Mouse (Mus musculus) forebrain, embryonic 13.5 days (tissue): ENCODE data around the gene Ankrd34a. TPM values are rescaled to one million over a fixed set of nuclear protein-coding genes. Genes with fewer than 3 reads are reported as not detected.

Experiments used
- ATAC-seq: fragments of 200-750 bp; cut with Nextera tagmentation; 2 replicates; pipeline ENCODE4 v1.8.0; 2017
- H3K27ac ChIP-seq: fragments of 300-500 bp; sonication (generic); 2 replicates; pipeline ENCODE4 v1.5.1; 2015; ENCODE audit warnings: inconsistent platforms, mild to moderate bottlenecking, moderate library complexity
- H3K27me3 ChIP-seq: fragments of 300-500 bp; sonication (generic); 2 replicates; pipeline ENCODE4 v1.6.1; 2015; ENCODE audit warnings: mild to moderate bottlenecking, inconsistent platforms
- H3K36me3 ChIP-seq: fragments of 300-500 bp; sonication (generic); 2 replicates; pipeline ENCODE4 v1.6.1; 2015; ENCODE audit warnings: mild to moderate bottlenecking, inconsistent platforms; ENCODE audit not compliant: poor library complexity, severe bottlenecking
- H3K4me1 ChIP-seq: fragments of 300-500 bp; sonication (generic); 2 replicates; pipeline ENCODE4 v1.6.1; 2015; ENCODE audit warnings: inconsistent platforms
- H3K4me2 ChIP-seq: fragments of 300-500 bp; sonication (generic); 2 replicates; pipeline ENCODE4 v1.6.1; 2015; ENCODE audit warnings: inconsistent platforms, mild to moderate bottlenecking, moderate library complexity
- H3K4me3 ChIP-seq: fragments of 300-500 bp; sonication (generic); 2 replicates; pipeline ENCODE4 v1.5.1; 2015; ENCODE audit warnings: mild to moderate bottlenecking, inconsistent platforms
- H3K9ac ChIP-seq: fragments of 300-500 bp; sonication (generic); 2 replicates; pipeline ENCODE4 v1.6.1; 2015; ENCODE audit warnings: mild to moderate bottlenecking, inconsistent platforms
- H3K9me3 ChIP-seq: fragments of 300-500 bp; sonication (generic); replicated peaks from 2 replicates; pipeline ENCODE4 v1.6.1; 2016; ENCODE audit warnings: inconsistent platforms
- WGBS: fragments of 180-500 bp; shearing (Covaris S2); methylation state at CpG from one replicate; pipeline ENCODE4 v1.1.7; 2015; 5-methylcytosine and 5-hydroxymethylcytosine counted together
- polyA plus RNA-seq: library from polyadenylated mRNA; unstranded; fragments of >200 nt; fragmentation: Nextera tagmentation; extraction: Ambion mirVana; gene quantifications from 2 replicates; pipeline ENCODE4 v1.2.1, GENCODE M21; 2015

The Ankrd34a gene
- polyA plus RNA-seq, 1 experiment from 2014 or later, result 6.6 TPM

DNA sequence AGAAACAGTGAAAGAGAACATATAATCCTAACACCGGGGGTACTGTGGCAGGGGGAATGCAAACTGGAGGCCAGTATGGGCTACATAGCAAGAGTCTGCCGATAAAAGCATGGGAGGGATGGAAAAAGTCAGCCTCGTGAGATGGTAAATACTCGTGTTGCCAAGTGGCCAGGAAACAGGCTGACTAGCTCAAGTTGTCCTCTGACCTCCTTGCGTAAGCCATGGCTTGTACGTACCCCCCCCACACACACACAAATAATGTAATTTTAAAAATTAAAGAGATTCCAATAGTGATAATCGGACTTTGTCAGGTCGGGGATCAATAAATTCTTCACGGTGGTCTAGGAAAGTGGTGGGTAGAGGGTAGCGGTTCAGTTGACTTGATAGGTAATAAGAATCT lies 3.1 kb upstream of the Ankrd34a start:
- Histone ChIP-seq H3K27ac (peak overlapping the region; percentile 80; the same call in 1 of the 2 replicates), H3K27me3 (peaks cover 13% of the 10 kb centered on the region; the same call in 1 of the 2 replicates), H3K9ac (peak overlapping the region; percentile 70), H3K4me2 (peak overlapping the region; percentile 88), H3K4me1 (peaks cover 46% of the 10 kb centered on the region), H3K4me3 (peak overlapping the region; percentile 63), H3K9me3 (no peaks in the 10 kb centered on the region), H3K36me3 (0 out of 2 replicates have a peak, but pooled peaks cover 4% of the 10 kb centered on the region)
- ATAC-seq, result no peak
- WGBS, result under 1% methylated on average over 10 of the region's 10 CpGs

DNA sequence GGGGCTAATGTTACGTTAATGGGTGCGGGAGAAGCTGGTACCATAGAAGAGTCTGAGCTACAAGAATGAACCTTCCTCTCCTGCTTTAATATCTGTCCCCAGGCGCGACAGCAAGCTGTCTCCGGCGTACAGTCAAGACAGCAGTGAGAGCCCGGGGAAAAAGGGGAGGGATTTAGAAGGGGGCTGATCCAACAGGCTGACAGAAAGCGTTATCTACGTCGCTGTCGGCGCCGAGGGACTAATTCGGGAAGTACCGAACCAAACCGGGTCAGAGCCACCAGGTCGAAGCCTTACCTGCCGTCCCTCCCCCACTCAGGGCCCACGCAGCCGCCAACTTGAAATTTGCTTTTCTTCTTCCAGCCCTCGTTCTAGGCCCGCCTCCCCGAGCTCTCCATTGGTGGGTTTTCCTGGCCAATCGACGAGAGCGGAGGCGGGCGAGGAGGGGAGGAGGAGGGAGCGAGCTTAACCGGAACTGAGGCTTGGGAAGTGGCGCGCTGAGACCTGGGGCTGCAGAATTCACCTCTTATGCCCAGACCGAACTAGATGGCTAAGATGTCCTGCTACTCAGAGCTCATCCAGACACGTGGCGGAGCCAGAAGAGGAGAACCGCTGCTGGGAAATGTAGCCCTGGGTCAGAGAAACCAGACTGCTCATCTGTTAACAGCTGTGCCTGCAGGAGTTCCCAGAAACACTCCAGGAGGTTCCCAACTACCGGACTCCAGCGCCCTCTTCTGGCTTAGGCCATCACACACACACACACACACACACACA lies 2.5 kb upstream of the Ankrd34a start, which contains the start of gene Polr3gl:
Gene Polr3gl, minus strand, starts transcription at position 392 of the 771 bp plus-strand sequence.
- Histone ChIP-seq H3K4me2 (peak within 1 kb of the TSS; percentile 88), H3K27ac (peak within 1 kb of the TSS; percentile 80), H3K4me1 (peaks cover 52% of the 10 kb centered on the region), H3K9ac (peak within 1 kb of the TSS; percentile 70), H3K27me3 (peaks cover 13% of the 10 kb centered on the region; the same call in 1 of the 2 replicates), H3K9me3 (no peaks in the 10 kb centered on the region), H3K4me3 (peak within 1 kb of the TSS; percentile 63), H3K36me3 (0 out of 2 replicates have a peak, but pooled peaks cover 4% of the 10 kb centered on the region)
- peak; percentile 92 for ATAC-seq
- WGBS, result under 1% methylated on average over 38 of the region's 38 CpGs

DNA sequence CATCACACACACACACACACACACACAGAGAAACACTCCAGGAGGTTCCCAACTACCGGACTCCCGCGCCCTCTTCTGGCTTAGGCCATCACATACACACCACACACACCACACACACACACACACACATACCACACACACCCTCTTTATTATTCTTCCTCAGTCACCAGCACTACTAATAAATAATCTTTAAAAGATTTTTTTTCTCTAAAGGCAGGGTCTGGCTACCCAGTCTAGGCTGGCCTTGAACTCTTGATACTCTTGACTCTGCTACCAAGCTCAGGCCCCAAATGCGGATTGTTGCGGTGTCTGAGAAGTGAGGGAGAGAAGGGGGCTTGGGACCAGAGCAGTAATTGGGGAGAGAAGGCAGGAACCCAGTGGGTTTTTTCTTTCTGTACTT lies 1.6 kb upstream of the Ankrd34a start:
- H3K4me3 ChIP-seq, result no peak overlapping the region
- peaks cover 56% of the 10 kb centered on the region for H3K4me1 ChIP-seq
- H3K36me3 ChIP-seq, result 0 out of 2 replicates have a peak, but pooled peaks cover 4% of the 10 kb centered on the region
- no peaks in the 10 kb centered on the region for H3K9me3 ChIP-seq
- no peak for ATAC-seq
- H3K27ac ChIP-seq, result no peak overlapping the region
- 84% methylated on average over 5 of the region's 5 CpGs for WGBS
- H3K4me2 ChIP-seq, result no peak overlapping the region
- peaks cover 13% of the 10 kb centered on the region; the same call in 1 of the 2 replicates for H3K27me3 ChIP-seq
- no peak overlapping the region for H3K9ac ChIP-seq

GRCm38 (mm10) chr3:96595661-96596060 lies 775 bp upstream of the Ankrd34a start:
- H3K4me2 ChIP-seq, result peak overlapping the region; percentile 90
- H3K36me3 ChIP-seq, result no peaks in the 10 kb centered on the region
- H3K9ac ChIP-seq, result peak overlapping the region; percentile 74; the same call in 1 of the 2 replicates
- H3K9me3 ChIP-seq, result no peaks in the 10 kb centered on the region
- H3K27ac ChIP-seq, result peak overlapping the region; percentile 59
- peak overlapping the region; percentile 47; the same call in 1 of the 2 replicates for H3K4me3 ChIP-seq
- ATAC-seq, result no peak
- peaks cover 13% of the 10 kb centered on the region; the same call in 1 of the 2 replicates for H3K27me3 ChIP-seq
- WGBS, result 22% methylated on average over 6 of the region's 6 CpGs
- H3K4me1 ChIP-seq, result peaks cover 64% of the 10 kb centered on the region

- ATAC-seq, result no peak
- 3% methylated on average over 11 of the region's 12 CpGs for WGBS
- 0 out of 2 replicates have a peak overlapping the region, but pooled peaks have one; percentile 59 for H3K27ac ChIP-seq
- no peaks in the 10 kb centered on the region for H3K36me3 ChIP-seq
- peak overlapping the region; percentile 47 for H3K4me3 ChIP-seq
- peaks cover 13% of the 10 kb centered on the region; the same call in 1 of the 2 replicates for H3K27me3 ChIP-seq
- H3K4me2 ChIP-seq, result peak overlapping the region; percentile 90
- peaks cover 66% of the 10 kb centered on the region for H3K4me1 ChIP-seq
- H3K9me3 ChIP-seq, result no peaks in the 10 kb centered on the region
- H3K9ac ChIP-seq, result peak overlapping the region; percentile 74
Observed at GRCm38 (mm10) chr3:96596855-96597254, 419 bp downstream of the Ankrd34a start.

- Histone ChIP-seq H3K9me3 (no peaks in the 10 kb centered on the region), H3K4me1 (peaks cover 68% of the 10 kb centered on the region), H3K4me3 (peak overlapping the region; percentile 47), H3K36me3 (no peaks in the 10 kb centered on the region), H3K27ac (peak overlapping the region; percentile 51; the same call in 1 of the 2 replicates), H3K9ac (peak overlapping the region; percentile 74), H3K27me3 (peaks cover 13% of the 10 kb centered on the region; the same call in 1 of the 2 replicates), H3K4me2 (peak overlapping the region; percentile 90)
- ATAC-seq, result no peak
- WGBS, result under 1% methylated on average over 40 of the region's 40 CpGs
Observed at GRCm38 (mm10) chr3:96597435-96597891, 1.0 kb downstream of the Ankrd34a start.

DNA sequence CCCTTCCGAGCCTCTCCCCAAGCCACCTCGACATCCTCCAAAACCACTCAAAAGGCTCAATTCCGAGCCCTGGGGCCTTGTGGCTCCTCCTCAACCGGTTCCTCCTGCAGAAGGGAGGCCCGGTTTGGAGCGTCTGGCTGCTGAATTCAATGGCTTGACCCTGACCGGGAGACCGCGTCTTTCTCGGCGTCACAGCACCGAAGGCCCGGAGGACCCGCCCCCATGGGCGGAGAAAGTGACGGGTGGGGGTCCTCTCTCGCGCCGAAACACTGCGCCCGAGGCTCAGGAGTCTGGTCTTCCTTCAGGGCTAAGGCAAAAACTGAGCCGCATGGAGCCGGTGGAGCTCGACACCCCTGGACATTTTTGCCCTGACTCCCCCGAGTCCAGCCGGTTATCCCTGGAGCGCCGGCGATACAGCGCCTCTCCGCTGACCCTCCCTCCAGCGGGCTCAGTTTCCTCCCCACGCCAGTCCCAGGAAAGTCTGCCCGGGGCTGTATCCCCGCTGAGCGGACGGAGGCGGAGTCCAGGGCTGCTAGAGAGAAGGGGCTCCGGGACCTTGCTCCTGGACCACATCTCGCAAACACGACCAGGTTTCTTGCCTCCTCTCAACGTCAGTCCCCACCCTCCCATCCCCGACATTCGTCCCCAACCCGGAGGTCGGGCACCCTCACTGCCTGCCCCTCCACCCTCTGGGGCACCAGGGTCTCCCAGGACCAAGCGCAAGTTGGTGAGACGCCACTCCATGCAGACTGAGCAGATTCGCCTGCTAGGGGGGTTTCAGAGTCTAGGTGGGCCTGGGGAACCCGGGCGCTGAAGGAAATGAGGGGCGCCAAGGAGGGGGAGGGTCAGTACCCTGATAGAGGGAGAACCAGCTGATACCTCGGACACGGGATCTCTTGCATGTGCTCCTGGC lies 2.0 kb downstream of the Ankrd34a start:
- peak overlapping the region; percentile 74 for H3K9ac ChIP-seq
- H3K27me3 ChIP-seq, result peaks cover 13% of the 10 kb centered on the region; the same call in 1 of the 2 replicates
- peaks cover 68% of the 10 kb centered on the region for H3K4me1 ChIP-seq
- no peaks in the 10 kb centered on the region for H3K9me3 ChIP-seq
- ATAC-seq, result no peak
- peak overlapping the region; percentile 90 for H3K4me2 ChIP-seq
- 1% methylated on average over 54 of the region's 54 CpGs for WGBS
- peak overlapping the region; percentile 51; the same call in 1 of the 2 replicates for H3K27ac ChIP-seq
- H3K36me3 ChIP-seq, result no peaks in the 10 kb centered on the region
- peak overlapping the region; percentile 47 for H3K4me3 ChIP-seq

GRCm38 (mm10) chr3:96599069-96599393 lies 2.6 kb downstream of the Ankrd34a start:
- peak overlapping the region; percentile 74; the same call in 1 of the 2 replicates for H3K9ac ChIP-seq
- no peak for ATAC-seq
- H3K27me3 ChIP-seq, result peaks cover 13% of the 10 kb centered on the region; the same call in 1 of the 2 replicates
- H3K36me3 ChIP-seq, result 0 out of 2 replicates have a peak, but pooled peaks cover 3% of the 10 kb centered on the region
- peaks cover 73% of the 10 kb centered on the region for H3K4me1 ChIP-seq
- WGBS, result 41% methylated on average over 8 of the region's 8 CpGs
- H3K4me2 ChIP-seq, result peak overlapping the region; percentile 90
- peak overlapping the region; percentile 47 for H3K4me3 ChIP-seq
- no peaks in the 10 kb centered on the region for H3K9me3 ChIP-seq
- no peak overlapping the region for H3K27ac ChIP-seq

GRCm38 (mm10) chr3:96599411-96599810 lies 3.0 kb downstream of the Ankrd34a start:
- Histone ChIP-seq H3K27me3 (peaks cover 13% of the 10 kb centered on the region; the same call in 1 of the 2 replicates), H3K27ac (no peak overlapping the region), H3K4me1 (peaks cover 77% of the 10 kb centered on the region), H3K4me2 (peak overlapping the region; percentile 90; the same call in 1 of the 2 replicates), H3K9me3 (no peaks in the 10 kb centered on the region), H3K4me3 (peak overlapping the region; percentile 47; the same call in 1 of the 2 replicates), H3K36me3 (0 out of 2 replicates have a peak, but pooled peaks cover 5% of the 10 kb centered on the region), H3K9ac (no peak overlapping the region)
- no peak for ATAC-seq
- WGBS, result 65% methylated on average over 3 of the region's 3 CpGs

DNA sequence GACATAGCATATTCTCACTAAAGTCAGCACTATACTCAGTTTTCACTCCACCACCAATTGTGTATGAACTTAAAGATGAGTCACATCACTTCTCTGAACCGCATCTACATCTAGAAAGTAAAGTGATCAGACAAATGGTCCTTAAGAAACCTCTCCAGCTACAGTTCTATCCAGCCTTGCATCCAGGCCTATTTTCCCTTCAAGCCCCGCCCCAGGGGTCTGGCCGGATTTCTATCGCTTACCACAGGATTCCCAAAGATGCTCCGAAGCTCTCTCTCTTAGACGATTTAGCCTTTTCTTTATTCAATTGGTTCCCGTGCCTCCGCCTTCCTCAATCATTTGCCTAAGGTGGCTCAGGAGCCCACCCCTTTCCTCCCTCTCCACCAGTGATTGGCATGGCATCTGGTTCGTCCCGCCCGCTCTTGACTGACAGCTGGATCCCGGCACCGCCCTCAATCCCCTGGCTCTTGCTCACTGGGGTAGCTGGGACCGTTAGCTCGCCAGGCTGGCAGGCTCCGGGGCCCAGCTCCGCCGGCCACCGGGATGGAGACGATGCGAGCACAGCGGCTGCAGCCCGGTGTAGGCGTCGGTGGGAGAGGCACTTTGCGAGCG lies 4.3 kb downstream of the Ankrd34a start, which contains the start of gene Lix1l:
Gene Lix1l, plus strand, starts transcription at position 511 of the 612 bp plus-strand sequence.
- Histone ChIP-seq H3K4me2 (peak within 1 kb of the TSS; percentile 69), H3K36me3 (peaks cover 5% of the 10 kb centered on the region; the same call in 1 of the 2 replicates), H3K4me3 (peak within 1 kb of the TSS; percentile 85), H3K27ac (peak within 1 kb of the TSS; percentile 93), H3K9ac (peak within 1 kb of the TSS; percentile 92), H3K4me1 (peaks cover 84% of the 10 kb centered on the region), H3K27me3 (peaks cover 7% of the 10 kb centered on the region; the same call in 1 of the 2 replicates), H3K9me3 (no peaks in the 10 kb centered on the region)
- ATAC-seq, result peak; percentile 96
- WGBS, result under 1% methylated on average over 26 of the region's 27 CpGs
